Mouse (Mus musculus) olfactory bulb, adult 2 months (tissue): ENCODE data around the gene Best3.

Experiments used
- CTCF ChIP-seq: fragments of 200-500 bp; IDR thresholded peaks from 2 replicates; pipeline ENCODE4 v1.5.1; 2012; ENCODE audit warnings: low read depth, mild to moderate bottlenecking, low read length, moderate library complexity; ENCODE audit not compliant: insufficient read depth
- POLR2A ChIP-seq: fragments of 200-500 bp; IDR thresholded peaks from 2 replicates; pipeline ENCODE4 v1.6.1; 2012; ENCODE audit warnings: mild to moderate bottlenecking, low read depth, low read length, moderate library complexity; ENCODE audit not compliant: insufficient read depth

DNA sequence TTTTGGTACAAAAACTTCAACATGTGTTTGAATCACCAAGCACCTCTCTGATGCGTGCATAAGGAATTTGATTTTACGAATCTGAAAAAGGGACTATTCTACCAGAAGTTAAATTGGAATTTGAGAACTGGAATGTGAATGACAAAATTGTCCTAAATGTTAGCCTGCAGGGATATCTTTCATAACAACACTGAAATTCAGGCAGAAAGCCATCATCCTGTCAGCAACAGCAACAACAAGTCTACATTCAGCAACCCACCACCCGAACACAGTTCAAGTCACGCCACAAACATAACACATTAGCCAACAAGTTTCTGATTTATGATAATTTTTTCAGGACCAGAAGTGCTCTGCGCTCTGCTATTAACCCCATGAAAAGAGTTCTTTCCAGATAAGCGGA, 30.9 kb upstream of the Best3 start:
- TF ChIP-seq CTCF (no peak), POLR2A (no peak)
